Mouse (Mus musculus): ENCODE results near the gene Wdr63.

The Wdr63 gene

GRCm38 (mm10) chr3:146122125-146122420 lies 14.1 kb upstream of the Wdr63 start:
- no peak for DNase-seq (ENCODE audit: low read depth)

- no peak for DNase-seq (ENCODE audit: low read depth)
Observed at GRCm38 (mm10) chr3:146121310-146122124, 13.6 kb upstream of the Wdr63 start.

GRCm38 (mm10) chr3:146117997-146118457 lies 10.1 kb upstream of the Wdr63 start:
- DNase-seq (ENCODE audit: low read depth), result no peak

GRCm38 (mm10) chr3:146117258-146117996 lies 9.5 kb upstream of the Wdr63 start, which contains the start of gene Mcoln3:
TSS of gene Mcoln3 (plus strand) at chr3:146117450.
- DNase-seq (ENCODE audit: low read depth), result no peak

GRCm38 (mm10) chr3:146110916-146111315 lies 3.0 kb upstream of the Wdr63 start:
- DNase-seq (ENCODE audit: low read depth), result peak; percentile 71

- peak; percentile 90 for DNase-seq (ENCODE audit: low read depth)
Observed at GRCm38 (mm10) chr3:146110358-146110757, 2.4 kb upstream of the Wdr63 start.

- DNase-seq (ENCODE audit: low read depth), result peak; percentile 15
Observed at GRCm38 (mm10) chr3:146108945-146109344, 1.0 kb upstream of the Wdr63 start.

GRCm38 (mm10) chr3:146107116-146107849 lies 647 bp downstream of the Wdr63 start:
- peak; percentile 63 for DNase-seq (ENCODE audit: low read depth)

GRCm38 (mm10) chr3:146102049-146102448 lies 5.9 kb downstream of the Wdr63 start:
- peak; percentile 31 for DNase-seq (ENCODE audit: low read depth)

- no peak for DNase-seq (ENCODE audit: low read depth)
Observed at GRCm38 (mm10) chr3:146099925-146100324, 8.0 kb downstream of the Wdr63 start.

- DNase-seq (ENCODE audit: low read depth), result no peak
Observed at GRCm38 (mm10) chr3:146097861-146098260, 10.1 kb downstream of the Wdr63 start.

- no peak for DNase-seq (ENCODE audit: low read depth)
Observed at GRCm38 (mm10) chr3:146096986-146097385, 10.9 kb downstream of the Wdr63 start.

GRCm38 (mm10) chr3:146095066-146095465 lies 12.9 kb downstream of the Wdr63 start:
- DNase-seq (ENCODE audit: low read depth), result no peak

- DNase-seq (ENCODE audit: low read depth), result no peak
Observed at GRCm38 (mm10) chr3:146090988-146091657, 16.8 kb downstream of the Wdr63 start.

GRCm38 (mm10) chr3:146080241-146080640 lies 27.7 kb downstream of the Wdr63 start:
- no peak for DNase-seq (ENCODE audit: low read depth)

GRCm38 (mm10) chr3:146072780-146073179 lies 35.1 kb downstream of the Wdr63 start:
- DNase-seq (ENCODE audit: low read depth), result peak; percentile 80

GRCm38 (mm10) chr3:146069276-146069675 lies 38.7 kb downstream of the Wdr63 start:
- DNase-seq (ENCODE audit: low read depth), result no peak

GRCm38 (mm10) chr3:146063146-146063545 lies 44.8 kb downstream of the Wdr63 start:
- DNase-seq (ENCODE audit: low read depth), result no peak

- peak; percentile 15 for DNase-seq (ENCODE audit: low read depth)
Observed at GRCm38 (mm10) chr3:146059356-146059926, 48.5 kb downstream of the Wdr63 start.

GRCm38 (mm10) chr3:146058263-146058662 lies 49.7 kb downstream of the Wdr63 start:
- peak; percentile 86 for DNase-seq (ENCODE audit: low read depth)

- DNase-seq (ENCODE audit: low read depth), result no peak
Observed at GRCm38 (mm10) chr3:146057131-146057530, 50.8 kb downstream of the Wdr63 start.

GRCm38 (mm10) chr3:146053873-146054272 lies 54.1 kb downstream of the Wdr63 start:
- no peak for DNase-seq (ENCODE audit: low read depth)

Measured in NIH3T3 (cell line).